Mouse (Mus musculus) cerebellum, adult 9-10 months (tissue): ENCODE measurements at regions not wholly inside any gene's neighbourhood (a gene's known extent, or its start where the extent isn't known, plus 50 kb on each side); places are given as distances from the start of the nearest gene placed in this dataset.
"Not testable (repeated sequence)": the region's sequence is repeated elsewhere in the genome, so short reads cannot be mapped to it uniquely, and the experiment has no call there.

Source experiments
- DNase-seq: peaks from one replicate; pipeline ENCODE4 v3.0.0; 2022

GRCm38 (mm10) chr9:41914611-41915010 is 209.5 kb downstream of the Sorl1 start:
- DNase-seq: no peak

- no peak for DNase-seq
Observed at GRCm38 (mm10) chr9:41913911-41914310, 210.2 kb downstream of the Sorl1 start.

GRCm38 (mm10) chr9:41912482-41912881 is 211.6 kb downstream of the Sorl1 start:
- DNase-seq: no peak

GRCm38 (mm10) chr9:41900606-41900974 is 223.5 kb downstream of the Sorl1 start:
- DNase-seq: no peak

GRCm38 (mm10) chr9:41899766-41900605 is 224.1 kb downstream of the Sorl1 start:
- no peak for DNase-seq

- no peak for DNase-seq
Observed at GRCm38 (mm10) chr9:41895106-41895505, 229.0 kb downstream of the Sorl1 start.

- no peak for DNase-seq
Observed at GRCm38 (mm10) chr9:41892841-41893240, 231.3 kb downstream of the Sorl1 start.

- no peak for DNase-seq
Observed at GRCm38 (mm10) chr9:41891206-41891605, 232.9 kb downstream of the Sorl1 start.

- peak; percentile 15 for DNase-seq
Observed at GRCm38 (mm10) chr9:41890273-41891141, 233.6 kb downstream of the Sorl1 start.

GRCm38 (mm10) chr9:41889568-41890272 is 234.4 kb downstream of the Sorl1 start:
- DNase-seq: no peak

GRCm38 (mm10) chr9:41888616-41889150 is 235.4 kb downstream of the Sorl1 start:
- DNase-seq: no peak

- DNase-seq: not testable (repeated sequence)
Observed at GRCm38 (mm10) chr9:41886456-41886855, 237.6 kb downstream of the Sorl1 start.

- DNase-seq: no peak
Observed at GRCm38 (mm10) chr9:41880457-41880856, 243.6 kb downstream of the Sorl1 start.

GRCm38 (mm10) chr9:41879080-41879479 is 245.0 kb downstream of the Sorl1 start:
- no peak for DNase-seq

GRCm38 (mm10) chr9:41861136-41861535 is 263.0 kb downstream of the Sorl1 start:
- DNase-seq: no peak

GRCm38 (mm10) chr9:41860681-41861080 is 263.4 kb downstream of the Sorl1 start:
- no peak for DNase-seq

- no peak for DNase-seq
Observed at GRCm38 (mm10) chr9:41859780-41860179, 264.3 kb downstream of the Sorl1 start.

GRCm38 (mm10) chr9:41852099-41852498 is 272.0 kb downstream of the Sorl1 start:
- DNase-seq: no peak

GRCm38 (mm10) chr9:41849628-41850326 is 274.3 kb downstream of the Sorl1 start:
- DNase-seq: no peak

- no peak for DNase-seq
Observed at GRCm38 (mm10) chr9:41844616-41845015, 279.5 kb downstream of the Sorl1 start.

GRCm38 (mm10) chr9:41834487-41835404 is 289.4 kb downstream of the Sorl1 start:
- no peak for DNase-seq
